ENCODE assay signal across 19 mouse cellular contexts in genomic region chr9:82815257-82815785, GRCm38 (mm10). TPM values are rescaled to one million over a fixed set of nuclear protein-coding genes. Genes with fewer than 3 reads are reported as not detected.
DNase-seq lines count a peak whose midpoint lies in the region; ATAC-seq and TF ChIP-seq lines count a peak whose summit lies in the region.
"Had no signal": no experiment of that assay in that cellular context is flagged by ENCODE, and none has a peak within 500 bp of the region (broad histone marks: within the 10 kb centered on the region; RNA-seq: fewer than 3 reads in every experiment).

No protein-coding gene starts in this region.

- no peak overlapping the region for H3ac ChIP-seq in C2C12 (ENCODE audit: control insufficient read depth, insufficient read length, low read depth)

- H3K27ac ChIP-seq in MEL (ENCODE audit: control insufficient read depth, low read depth, low read length), result no peak overlapping the region
- no peak overlapping the region for H3K27ac ChIP-seq in forebrain, embryonic 12.5 days
- H3K27ac ChIP-seq: embryonic facial prominence, embryonic 10.5 days; embryonic facial prominence, embryonic 12.5 days; forebrain, embryonic 15.5 days had no signal

- H3K9ac ChIP-seq in MEL (ENCODE audit: control insufficient read depth, low read depth, low read length, poor library complexity, severe bottlenecking), result no peak overlapping the region
- H3K9ac ChIP-seq in forebrain, embryonic 12.5 days, result no peak overlapping the region
- H3K9ac ChIP-seq: embryonic facial prominence, embryonic 12.5 days; forebrain, embryonic 15.5 days; forebrain, postnatal 0 days had no signal

- no peaks in the 10 kb centered on the region for H3K9me3 ChIP-seq in MEL (replicated peaks; ENCODE audit: insufficient read depth, low read length)
- H3K9me3 ChIP-seq in forebrain, embryonic 12.5 days, result no peaks in the 10 kb centered on the region
- H3K9me3 ChIP-seq: embryonic facial prominence, embryonic 10.5 days; embryonic facial prominence, embryonic 12.5 days; forebrain, embryonic 15.5 days; G1E had no signal

- no peaks in the 10 kb centered on the region for H3K79me3 ChIP-seq in C2C12 (ENCODE audit: low read depth)

- ATAC-seq in forebrain, embryonic 12.5 days (ENCODE audit: low FRiP score), result no peak

- peak; percentile 43 to 70 for TF ChIP-seq EP300 in MEL (IDR thresholded peaks at IDR 0.05; ENCODE audit: low read depth in 1 of 2, low read length in 2 of 2)

- DNase-seq in adrenal gland, adult 2 months, result peak; percentile 5
- DNase-seq in adrenal gland, postnatal 14 days, result no peak
- DNase-seq in MEL (ENCODE audit: low read depth, low spot score), result peak; percentile 58
- peak; percentile 7 for DNase-seq in NIH3T3 (ENCODE audit: low read depth)
- no peak for DNase-seq in layer of hippocampus, postnatal 10 days (ENCODE audit: low spot score in 2 of 2)
- no peak for DNase-seq in cerebellum, postnatal 14 days
- DNase-seq: adrenal gland, adult 8-10 months; adrenal gland, postnatal 25 days; B cell, adult 2 months; cerebellum, adult 11 months; cerebellum, adult 8-10 months; cerebellum, adult 9-11 months had no signal

- no peaks in the 10 kb centered on the region for H3K36me3 ChIP-seq in C2C12 (ENCODE audit: control insufficient read depth, insufficient read depth)
- peaks cover 0 to 22% of the 10 kb centered on the region in 2 experiments; a peak in 2 of 4 replicates for H3K36me3 ChIP-seq in MEL (ENCODE audit: control insufficient read depth in 1 of 2, insufficient read depth in 2 of 2, low read length in 2 of 2)
- H3K36me3 ChIP-seq in forebrain, embryonic 12.5 days (replicated peaks), result no peaks in the 10 kb centered on the region
- H3K36me3 ChIP-seq: embryonic facial prominence, embryonic 10.5 days; embryonic facial prominence, embryonic 12.5 days; forebrain, embryonic 15.5 days; G1E had no signal

- no peak for TF ChIP-seq CTCF in C2C12 (IDR thresholded peaks at IDR 0.05; ENCODE audit: control insufficient read depth, insufficient read depth, insufficient read length)
- TF ChIP-seq CTCF in MEL (IDR thresholded peaks at IDR 0.05 in 2 of 3, conservative IDR thresholded peaks at IDR 0.05 in 1 of 3; ENCODE audit: control insufficient read depth in 1 of 3, insufficient read depth in 1 of 3, low read depth in 2 of 3, low read length in 3 of 3, poor library complexity in 1 of 3, severe bottlenecking in 1 of 3), result no peak

- peaks cover 12 to 19% of the 10 kb centered on the region in 2 experiments for H3K4me1 ChIP-seq in MEL (ENCODE audit: control insufficient read depth in 1 of 2, insufficient read depth in 2 of 2, low read length in 2 of 2)
- H3K4me1 ChIP-seq in forebrain, embryonic 12.5 days, result peaks cover 4% of the 10 kb centered on the region; the same call in 1 of the 2 replicates
- H3K4me1 ChIP-seq: embryonic facial prominence, embryonic 10.5 days; embryonic facial prominence, embryonic 12.5 days; forebrain, embryonic 15.5 days had no signal

- TF ChIP-seq POLR2A in MEL (IDR thresholded peaks at IDR 0.05; ENCODE audit: control insufficient read depth in 1 of 2, insufficient read depth in 1 of 2, low read depth in 1 of 2, low read length in 2 of 2, poor library complexity in 1 of 2), result no peak

- H3K27me3 ChIP-seq in C2C12 (ENCODE audit: control insufficient read depth, insufficient read depth, insufficient read length), result no peaks in the 10 kb centered on the region
- H3K27me3 ChIP-seq in MEL (ENCODE audit: control insufficient read depth in 1 of 2, insufficient read depth in 2 of 2, low read length in 2 of 2), result no peaks in the 10 kb centered on the region
- no peaks in the 10 kb centered on the region for H3K27me3 ChIP-seq in forebrain, embryonic 12.5 days
- H3K27me3 ChIP-seq: embryonic facial prominence, embryonic 12.5 days; forebrain, embryonic 15.5 days had no signal

- H3K4me2 ChIP-seq in forebrain, embryonic 12.5 days, result no peak overlapping the region
- H3K4me2 ChIP-seq: embryonic facial prominence, embryonic 12.5 days; forebrain, embryonic 15.5 days had no signal

- TF ChIP-seq RAD21 in MEL (IDR thresholded peaks at IDR 0.05; ENCODE audit: low read depth, low read length), result no peak

- H3K4me3 ChIP-seq in C2C12 (ENCODE audit: insufficient read depth, poor library complexity, severe bottlenecking), result no peak overlapping the region
- no peak overlapping the region for H3K4me3 ChIP-seq in MEL (ENCODE audit: control insufficient read depth in 1 of 2, insufficient read depth in 1 of 2, low read depth in 2 of 2, low read length in 2 of 2)
- H3K4me3 ChIP-seq in forebrain, embryonic 12.5 days (replicated peaks), result no peak overlapping the region
- H3K4me3 ChIP-seq: embryonic facial prominence, embryonic 10.5 days; embryonic facial prominence, embryonic 12.5 days; forebrain, embryonic 15.5 days had no signal

- H3K79me2 ChIP-seq in C2C12 (ENCODE audit: control insufficient read depth, insufficient read depth) (no peaks in the 10 kb centered on the region), MEL (ENCODE audit: control insufficient read depth, insufficient read depth, low read length, poor library complexity) (no peaks in the 10 kb centered on the region)

TF ChIP-seq in C2C12, 6 proteins besides CTCF, POLR2A, EP300 and RAD21:
- TF ChIP-seq FOSL1 (IDR thresholded peaks at IDR 0.05; ENCODE audit: insufficient read depth, low read length, poor library complexity, severe bottlenecking) (no peak), MYOG (IDR thresholded peaks at IDR 0.05; ENCODE audit: control insufficient read depth, extremely low read depth, insufficient read length) (no peak), MYOD1 (IDR thresholded peaks at IDR 0.05; ENCODE audit: control insufficient read depth, insufficient read length, low read depth) (peak; percentile 59)
TF ChIP-seq in C2C12: peak in this region for 1.

TF ChIP-seq in MEL, 35 proteins besides CTCF, POLR2A, EP300 and RAD21:
- TF ChIP-seq GATA1 (IDR thresholded peaks at IDR 0.05; ENCODE audit: low read depth, low read length) (peak; percentile 42; the same call in 1 of the 2 replicates), ETS1 (IDR thresholded peaks at IDR 0.05; ENCODE audit: low read depth, low read length) (peak; percentile 56; the same call in 1 of the 2 replicates), USF2 (IDR thresholded peaks at IDR 0.05; ENCODE audit: borderline replicate concordance in 1 of 2, insufficient read depth in 1 of 2, low read depth in 1 of 2, low read length in 2 of 2) (no peak), ZNF384 (IDR thresholded peaks at IDR 0.05; ENCODE audit: low read depth, low read length) (peak; percentile 70)

RNA-seq across cellular contexts. Expression of gene Irak1bp1, which starts 14.0 kb away (rescaled TPM):
- total RNA-seq in adrenal gland, adult 2 months (2021), result 1 to 10 TPM; 2.7 to 6.6 TPM
- polyA plus RNA-seq in adrenal gland, adult 2 months (2012; rRNA removed), result 18.7 and 27.4 TPM in 2 replicates
- 3.8 and 4.7 TPM in 2 replicates for total RNA-seq in adrenal gland, postnatal 14 days (2021)
- 9.7 TPM for polyA plus RNA-seq in C2C12 (2012; fragmentation: generic; extraction: Trizol)
- 10.0 and 10.4 TPM in 2 replicates for total RNA-seq in MEL (2012; rRNA removed)
- 10 to 100 TPM in 1 of 2 experiments, not detected in 1; 14.1 TPM for polyA plus RNA-seq in MEL (2012; ENCODE audit: insufficient read depth in 1 of 2, insufficient read length in 2 of 2, low read depth in 1 of 2, low replicate concordance in 2 of 2, missing spikeins in 1 of 2)
- polyA plus RNA-seq in forebrain, embryonic 12.5 days (2016; fragmentation: Nextera tagmentation; extraction: Ambion mirVana), result 35.2 and 35.9 TPM in 2 replicates
- total RNA-seq in layer of hippocampus, postnatal 10 days (2021), result 10 to 100 TPM; 23.7 to 28.7 TPM

Comparison
In these comparisons a context has a peak if more than half of its experiments do, and no peak if none do; other contexts are left out.
1. DNase-seq: peak in adrenal gland, adult 2 months (single experiment), MEL (single experiment) and NIH3T3 (single experiment); none in adrenal gland, postnatal 14 days (single experiment), layer of hippocampus, postnatal 10 days (0 of 2) and cerebellum, postnatal 14 days (0 of 2).